Mouse (Mus musculus): Measurements from ENCODE around the gene Vav1.
A peak's percentile ranks its signal among the peaks of the same experiment; 100 is the strongest.
"Not testable (repeated sequence)": the region's sequence is repeated elsewhere in the genome, so short reads cannot be mapped to it uniquely, and the experiment has no call there.

Vav1 gene

GRCm38 (mm10) chr17:57279591-57280224, 808 bp downstream of the Vav1 start:
- ATAC-seq (ENCODE audit: low TSS enrichment), result no peak

- ATAC-seq (ENCODE audit: low TSS enrichment), result no peak
These were observed 1.5 kb downstream of the Vav1 start for GRCm38 (mm10) chr17:57280411-57280810.

DNA sequence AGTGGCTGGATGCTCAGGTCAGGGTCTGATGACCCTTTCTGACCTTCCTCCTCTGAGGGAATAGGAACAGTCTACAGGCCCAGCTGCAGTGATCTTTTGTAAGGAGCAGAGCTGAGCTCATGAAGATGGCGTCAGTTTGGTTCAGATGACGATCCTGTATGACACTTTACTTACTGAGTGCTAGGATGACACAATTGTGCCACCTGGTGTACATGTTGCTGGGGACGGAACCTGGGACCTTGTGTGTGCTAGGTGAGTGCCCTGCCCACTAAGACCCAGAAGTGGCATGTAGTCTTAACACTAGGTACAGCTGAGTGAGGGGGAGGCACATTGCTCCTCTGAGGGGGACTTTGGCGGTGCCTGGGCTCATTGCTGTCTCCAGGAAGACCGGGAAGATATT, 5.0 kb downstream of the Vav1 start:
- ATAC-seq (ENCODE audit: low TSS enrichment), result no peak

GRCm38 (mm10) chr17:57285077-57285476, 6.2 kb downstream of the Vav1 start:
- ATAC-seq (ENCODE audit: low TSS enrichment), result no peak

DNA sequence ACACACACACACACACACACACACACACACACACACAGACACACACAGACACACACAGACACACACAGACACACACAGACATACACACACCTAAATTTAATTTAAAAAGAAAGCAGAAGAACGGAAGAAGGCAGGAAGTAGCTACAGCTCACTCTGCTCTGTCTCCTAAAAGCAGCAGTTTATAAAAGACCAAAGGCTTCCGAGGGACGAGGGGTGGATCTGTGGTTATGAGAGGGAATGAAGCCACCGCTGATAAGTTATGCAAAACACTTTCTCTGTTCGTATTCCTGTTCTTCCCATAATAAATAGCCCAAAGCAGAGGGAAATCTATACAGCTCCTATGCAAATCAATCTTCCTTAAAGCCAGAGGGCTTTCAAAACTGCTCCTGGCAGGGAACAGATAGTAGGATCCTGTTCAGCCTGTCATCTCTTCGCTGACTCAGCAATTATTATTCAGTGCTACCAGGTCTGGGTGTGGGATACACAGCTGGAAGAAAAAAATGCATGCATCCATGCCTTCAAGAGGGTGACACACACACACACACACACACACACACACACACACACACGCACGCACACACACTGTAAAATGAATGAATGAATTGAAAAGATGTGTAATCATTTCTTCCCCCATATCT, 7.9 kb downstream of the Vav1 start:
- ATAC-seq (ENCODE audit: low TSS enrichment), result no peak

GRCm38 (mm10) chr17:57289252-57289651, 10.4 kb downstream of the Vav1 start:
- no peak for ATAC-seq (ENCODE audit: low TSS enrichment)

- no peak for ATAC-seq (ENCODE audit: low TSS enrichment)
These were observed 11.2 kb downstream of the Vav1 start for GRCm38 (mm10) chr17:57290001-57290670.

GRCm38 (mm10) chr17:57290671-57291055, 11.8 kb downstream of the Vav1 start:
- no peak for ATAC-seq (ENCODE audit: low TSS enrichment)

- ATAC-seq (ENCODE audit: low TSS enrichment), result no peak
These were observed 13.4 kb downstream of the Vav1 start for GRCm38 (mm10) chr17:57292302-57292701.

GRCm38 (mm10) chr17:57292968-57293367, 14.1 kb downstream of the Vav1 start:
- ATAC-seq (ENCODE audit: low TSS enrichment), result no peak

GRCm38 (mm10) chr17:57295935-57296334, 17.0 kb downstream of the Vav1 start:
- ATAC-seq (ENCODE audit: low TSS enrichment), result no peak

GRCm38 (mm10) chr17:57297040-57297439, 18.1 kb downstream of the Vav1 start:
- no peak for ATAC-seq (ENCODE audit: low TSS enrichment)

GRCm38 (mm10) chr17:57305593-57305992, 26.7 kb downstream of the Vav1 start:
- no peak for ATAC-seq (ENCODE audit: low TSS enrichment)

- peak; percentile 95 for ATAC-seq (ENCODE audit: low TSS enrichment)
These were observed 28.2 kb downstream of the Vav1 start for GRCm38 (mm10) chr17:57307074-57307473.

DNA sequence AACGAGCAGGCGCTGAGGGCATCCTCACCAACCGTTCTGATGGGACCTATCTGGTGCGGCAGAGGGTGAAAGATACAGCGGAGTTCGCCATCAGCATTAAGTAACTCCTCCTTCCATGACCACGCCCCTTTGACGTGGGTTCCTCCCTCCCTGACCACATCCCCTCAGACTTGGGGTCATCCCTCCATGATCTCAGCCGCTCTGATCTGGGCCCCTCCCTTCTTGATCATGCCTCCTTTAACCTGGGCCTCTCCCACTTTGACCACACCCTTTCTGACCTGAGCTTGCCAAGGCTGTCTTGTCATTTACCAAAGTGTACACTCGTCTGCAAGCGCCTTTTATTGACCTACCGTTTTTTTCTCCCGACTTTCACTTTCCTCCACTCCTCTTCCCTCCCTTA, 32.9 kb downstream of the Vav1 start:
- ATAC-seq (ENCODE audit: low TSS enrichment), result no peak

DNA sequence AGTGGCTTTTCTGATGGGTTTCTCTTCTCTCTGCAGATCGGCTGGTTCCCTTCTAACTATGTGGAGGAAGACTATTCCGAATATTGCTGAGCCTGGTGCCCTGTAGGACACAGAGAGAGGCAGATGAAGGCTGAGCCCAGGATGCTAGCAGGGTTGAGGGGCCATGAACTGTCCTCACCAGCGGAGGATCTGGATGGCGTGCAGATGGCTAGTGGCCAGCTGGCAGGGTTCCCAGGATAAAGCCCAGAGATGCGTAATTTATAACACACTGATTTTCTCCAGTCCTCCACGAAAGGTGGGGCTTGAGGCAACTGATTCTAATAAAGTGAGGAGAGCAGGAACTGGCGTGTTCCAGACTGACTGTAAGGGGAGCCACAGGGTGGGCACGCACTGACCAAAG, 48.7 kb downstream of the Vav1 start:
- ATAC-seq (ENCODE audit: low TSS enrichment), result no peak

DNA sequence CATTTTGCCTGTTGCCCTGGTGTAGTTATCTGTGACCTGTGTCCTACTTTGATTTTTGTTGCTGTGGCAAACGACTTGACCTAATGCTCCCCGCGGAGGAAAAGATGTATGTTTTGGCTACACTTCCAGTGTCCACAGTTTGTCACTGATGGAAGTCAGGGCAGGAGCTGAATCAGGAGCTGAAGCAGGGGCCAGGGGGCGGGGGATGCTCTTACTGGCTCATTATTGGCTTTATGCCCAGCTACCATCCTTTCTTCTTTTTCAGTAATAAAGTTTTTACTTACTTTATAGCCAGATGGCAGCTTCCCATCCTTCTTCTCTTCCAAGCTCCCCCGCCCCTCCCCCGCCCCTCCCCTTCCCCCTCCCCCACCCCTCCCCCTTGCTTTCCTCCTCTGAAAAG, 50.0 kb downstream of the Vav1 start:
- no peak for ATAC-seq (ENCODE audit: low TSS enrichment)

- no peak for ATAC-seq (ENCODE audit: low TSS enrichment)
These were observed 52.1 kb downstream of the Vav1 start for GRCm38 (mm10) chr17:57330993-57331392.

- no peak for ATAC-seq (ENCODE audit: low TSS enrichment)
These were observed 53.3 kb downstream of the Vav1 start for GRCm38 (mm10) chr17:57332241-57332640.

- ATAC-seq (ENCODE audit: low TSS enrichment), result no peak
These were observed 55.3 kb downstream of the Vav1 start for GRCm38 (mm10) chr17:57334001-57334760.

GRCm38 (mm10) chr17:57334761-57335150, 55.9 kb downstream of the Vav1 start:
- peak; percentile 51 for ATAC-seq (ENCODE audit: low TSS enrichment)

- not testable (repeated sequence) for ATAC-seq (ENCODE audit: low TSS enrichment)
These were observed 56.3 kb downstream of the Vav1 start for GRCm38 (mm10) chr17:57335194-57335593.

All from frontal cortex, adult (tissue).